Mouse (Mus musculus) lung, postnatal 0 days (tissue): ENCODE results near the gene Nckap5.

Experiments used
- CTCF ChIP-seq: IDR thresholded peaks from 2 replicates; pipeline ENCODE4 v1.5.1; 2016; ENCODE audit warnings: antibody characterized with exemption, mild to moderate bottlenecking
- EP300 ChIP-seq: IDR thresholded peaks from 2 replicates; pipeline ENCODE4 v1.6.1; 2016; ENCODE audit warnings: antibody characterized with exemption, mild to moderate bottlenecking, control low read depth

DNA sequence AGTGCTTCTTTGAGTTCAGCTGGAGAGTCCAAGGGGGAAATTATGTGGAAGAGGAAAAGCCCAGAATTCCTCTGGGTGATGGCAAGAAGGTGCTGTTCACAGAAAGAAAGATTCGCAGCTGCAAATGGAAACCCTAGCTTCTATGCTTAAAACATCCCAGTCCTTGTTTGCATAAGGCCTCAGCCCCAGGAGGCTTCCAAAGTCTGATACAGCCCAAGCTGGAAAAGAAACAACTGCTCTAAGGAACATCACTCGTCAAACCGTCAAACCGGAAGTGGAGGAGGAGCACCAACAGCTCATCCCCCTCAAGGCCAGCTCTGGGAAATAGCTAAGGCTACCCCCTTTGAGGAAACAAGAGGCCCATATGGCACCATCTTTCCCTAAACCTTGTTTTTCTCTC, 286.1 kb downstream of the Nckap5 start:
- TF ChIP-seq CTCF (no peak), EP300 (no peak)
